Mouse (Mus musculus) midbrain, embryonic 13.5 days (tissue): ENCODE results near the gene Fgf7. TPM values are rescaled to one million over a fixed set of nuclear protein-coding genes. Genes with fewer than 3 reads are reported as not detected.
A peak's percentile ranks its signal among the peaks of the same experiment; 100 is the strongest.

Source experiments
- ATAC-seq: fragments of 200-750 bp; cut with Nextera tagmentation; 2 replicates; pipeline ENCODE4 v1.8.0; 2017; ENCODE audit warnings: mild to moderate bottlenecking, moderate TSS enrichment, moderate library complexity
- H3K27ac ChIP-seq: fragments of 300-500 bp; sonication (generic); 2 replicates; pipeline ENCODE4 v1.5.1; 2015; ENCODE audit warnings: inconsistent platforms, mild to moderate bottlenecking, moderate library complexity
- H3K27me3 ChIP-seq: fragments of 300-500 bp; sonication (generic); 2 replicates; pipeline ENCODE4 v1.6.1; 2015; ENCODE audit warnings: mild to moderate bottlenecking, inconsistent platforms
- H3K36me3 ChIP-seq: fragments of 300-500 bp; sonication (generic); 2 replicates; pipeline ENCODE4 v1.6.1; 2015; ENCODE audit warnings: mild to moderate bottlenecking, inconsistent platforms
- H3K4me1 ChIP-seq: fragments of 300-500 bp; sonication (generic); replicated peaks from 2 replicates; pipeline ENCODE4 v1.6.1; 2015; ENCODE audit warnings: inconsistent platforms
- H3K4me2 ChIP-seq: fragments of 300-500 bp; sonication (generic); replicated peaks from 2 replicates; pipeline ENCODE4 v1.6.1; 2015; ENCODE audit warnings: moderate library complexity, mild to moderate bottlenecking, inconsistent platforms
- H3K4me3 ChIP-seq: fragments of 300-500 bp; sonication (generic); replicated peaks from 2 replicates; pipeline ENCODE4 v1.5.1; 2015; ENCODE audit warnings: mild to moderate bottlenecking, inconsistent platforms
- H3K9ac ChIP-seq: fragments of 300-500 bp; sonication (generic); replicated peaks from 2 replicates; pipeline ENCODE4 v1.6.1; 2015; ENCODE audit warnings: mild to moderate bottlenecking, inconsistent platforms
- H3K9me3 ChIP-seq: fragments of 300-500 bp; sonication (generic); 2 replicates; pipeline ENCODE4 v1.6.1; 2016; ENCODE audit warnings: mild to moderate bottlenecking, inconsistent platforms
- WGBS: fragments of 180-500 bp; shearing (Covaris S2); methylation state at CpG from one replicate; pipeline ENCODE4 v1.1.7; 2015; 5-methylcytosine and 5-hydroxymethylcytosine counted together
- polyA plus RNA-seq: library from polyadenylated mRNA; unstranded; fragments of >200 nt; fragmentation: Nextera tagmentation; extraction: Ambion mirVana; gene quantifications from 2 replicates; pipeline ENCODE4 v1.2.1, GENCODE M21; 2015

The Fgf7 gene
- polyA plus RNA-seq = 0.27 and 0.70 TPM in 2 replicates

- H3K4me3 ChIP-seq = no peak within 1 kb of the TSS
- H3K4me1 ChIP-seq = no peaks in the 10 kb centered on the region
- no peaks in the 10 kb centered on the region for H3K9me3 ChIP-seq
- no peaks in the 10 kb centered on the region for H3K27me3 ChIP-seq
- H3K36me3 ChIP-seq = no peaks in the 10 kb centered on the region
- no peak for ATAC-seq
- no peak within 1 kb of the TSS for H3K9ac ChIP-seq
- H3K4me2 ChIP-seq = no peak within 1 kb of the TSS
- no peak within 1 kb of the TSS for H3K27ac ChIP-seq
- 64% methylated on average over 15 of the region's 15 CpGs for WGBS
Observed at GRCm38 (mm10) chr2:126034379-126035005, at the start of gene Fgf7. Fgf7 (plus strand) TSS chr2:126034658.

GRCm38 (mm10) chr2:126002291-126002690 lies 32.2 kb upstream of the Fgf7 start:
- WGBS = 86% methylated on average over 5 of the region's 5 CpGs
- no peak overlapping the region for H3K9ac ChIP-seq
- H3K4me1 ChIP-seq = peaks cover 9% of the 10 kb centered on the region
- no peak overlapping the region for H3K27ac ChIP-seq
- no peak overlapping the region for H3K4me2 ChIP-seq
- no peak overlapping the region for H3K4me3 ChIP-seq
- no peak for ATAC-seq
- H3K9me3 ChIP-seq = no peaks in the 10 kb centered on the region
- H3K27me3 ChIP-seq = no peaks in the 10 kb centered on the region
- H3K36me3 ChIP-seq = no peaks in the 10 kb centered on the region

GRCm38 (mm10) chr2:126006088-126006487 lies 28.4 kb upstream of the Fgf7 start:
- Histone ChIP-seq H3K27me3 (no peaks in the 10 kb centered on the region), H3K9me3 (no peaks in the 10 kb centered on the region), H3K4me3 (no peak overlapping the region), H3K36me3 (no peaks in the 10 kb centered on the region), H3K4me2 (no peak overlapping the region), H3K4me1 (peaks cover 9% of the 10 kb centered on the region), H3K27ac (no peak overlapping the region), H3K9ac (no peak overlapping the region)
- ATAC-seq = peak; percentile 82; the same call in 1 of the 2 replicates
- 44% methylated on average over 3 of the region's 3 CpGs for WGBS

- ATAC-seq = no peak
- Histone ChIP-seq H3K9ac (no peak overlapping the region), H3K4me1 (peaks cover 9% of the 10 kb centered on the region), H3K4me3 (no peak overlapping the region), H3K9me3 (no peaks in the 10 kb centered on the region), H3K36me3 (no peaks in the 10 kb centered on the region), H3K4me2 (no peak overlapping the region), H3K27ac (no peak overlapping the region), H3K27me3 (no peaks in the 10 kb centered on the region)
- WGBS = 57% methylated on average over 2 of the region's 2 CpGs
Observed at GRCm38 (mm10) chr2:126006742-126007141, 27.7 kb upstream of the Fgf7 start.

- peak; percentile 78 for ATAC-seq
- WGBS = 22% methylated on average over 12 of the region's 12 CpGs
- peak overlapping the region; percentile 66 for H3K27ac ChIP-seq
Observed at GRCm38 (mm10) chr2:126014989-126015710, 19.3 kb upstream of the Fgf7 start.

GRCm38 (mm10) chr2:126015763-126016473 lies 18.5 kb upstream of the Fgf7 start:
- H3K36me3 ChIP-seq = no peaks in the 10 kb centered on the region
- no peak overlapping the region for H3K4me2 ChIP-seq
- no peaks in the 10 kb centered on the region for H3K9me3 ChIP-seq
- H3K4me1 ChIP-seq = peaks cover 23% of the 10 kb centered on the region
- WGBS = 6% methylated on average over 3 of the region's 3 CpGs
- peak; percentile 93 for ATAC-seq
- no peaks in the 10 kb centered on the region for H3K27me3 ChIP-seq
- peak overlapping the region; percentile 66 for H3K27ac ChIP-seq
- no peak overlapping the region for H3K4me3 ChIP-seq
- no peak overlapping the region for H3K9ac ChIP-seq

More at GRCm38 (mm10) chr2:126014989-126015710, 19.3 kb upstream of the Fgf7 start:
- Histone ChIP-seq H3K4me2 (no peak overlapping the region), H3K9me3 (no peaks in the 10 kb centered on the region), H3K4me3 (no peak overlapping the region), H3K9ac (no peak overlapping the region), H3K27me3 (no peaks in the 10 kb centered on the region), H3K36me3 (no peaks in the 10 kb centered on the region), H3K4me1 (peaks cover 23% of the 10 kb centered on the region)

GRCm38 (mm10) chr2:126031186-126031900 lies 3.1 kb upstream of the Fgf7 start:
- Histone ChIP-seq H3K27me3 (no peaks in the 10 kb centered on the region), H3K4me1 (no peaks in the 10 kb centered on the region)
- WGBS = 65% methylated on average over 8 of the region's 8 CpGs

GRCm38 (mm10) chr2:126033114-126033972 lies 1.1 kb upstream of the Fgf7 start:
- H3K9ac ChIP-seq = no peak overlapping the region
- ATAC-seq = peak; percentile 53
- no peaks in the 10 kb centered on the region for H3K27me3 ChIP-seq
- H3K4me1 ChIP-seq = no peaks in the 10 kb centered on the region
- no peak overlapping the region for H3K27ac ChIP-seq
- 87% methylated on average over 8 of the region's 8 CpGs for WGBS
- no peak overlapping the region for H3K4me3 ChIP-seq
- no peaks in the 10 kb centered on the region for H3K36me3 ChIP-seq
- H3K4me2 ChIP-seq = no peak overlapping the region
- H3K9me3 ChIP-seq = no peaks in the 10 kb centered on the region

More at GRCm38 (mm10) chr2:126031186-126031900, 3.1 kb upstream of the Fgf7 start:
- Histone ChIP-seq H3K9me3 (no peaks in the 10 kb centered on the region), H3K27ac (no peak overlapping the region), H3K9ac (no peak overlapping the region), H3K36me3 (no peaks in the 10 kb centered on the region), H3K4me3 (no peak overlapping the region), H3K4me2 (no peak overlapping the region)
- no peak for ATAC-seq

GRCm38 (mm10) chr2:126035013-126035770 lies 734 bp downstream of the Fgf7 start:
- ATAC-seq = no peak
- no peaks in the 10 kb centered on the region for H3K27me3 ChIP-seq
- WGBS = 88% methylated on average over 15 of the region's 15 CpGs
- no peaks in the 10 kb centered on the region for H3K4me1 ChIP-seq
- no peaks in the 10 kb centered on the region for H3K9me3 ChIP-seq
- no peak overlapping the region for H3K4me3 ChIP-seq
- no peak overlapping the region for H3K9ac ChIP-seq
- no peaks in the 10 kb centered on the region for H3K36me3 ChIP-seq
- H3K27ac ChIP-seq = no peak overlapping the region
- H3K4me2 ChIP-seq = no peak overlapping the region

- WGBS = 90% methylated on average over 4 of the region's 4 CpGs
- H3K4me3 ChIP-seq = no peak overlapping the region
Observed at GRCm38 (mm10) chr2:126036121-126036520, 1.7 kb downstream of the Fgf7 start.

More at GRCm38 (mm10) chr2:126036121-126036520, 1.7 kb downstream of the Fgf7 start:
- Histone ChIP-seq H3K27me3 (no peaks in the 10 kb centered on the region), H3K4me1 (no peaks in the 10 kb centered on the region), H3K9me3 (no peaks in the 10 kb centered on the region), H3K9ac (no peak overlapping the region), H3K4me2 (no peak overlapping the region), H3K27ac (no peak overlapping the region), H3K36me3 (no peaks in the 10 kb centered on the region)
- ATAC-seq = no peak
